Mouse (Mus musculus) erythroblast, embryonic 14.5 days (primary cell): ENCODE data around the gene Gprin3.
"Not testable (repeated sequence)": the region's sequence is repeated elsewhere in the genome, so short reads cannot be mapped to it uniquely, and the experiment has no call there.

Source experiments
- GATA1 ChIP-seq: IDR thresholded peaks from 2 replicates; pipeline ENCODE4 v1.6.1; 2012; ENCODE audit warnings: low read length, inconsistent platforms, mixed read lengths
- TAL1 ChIP-seq: IDR thresholded peaks from 3 replicates; pipeline ENCODE4 v1.6.1; 2012; ENCODE audit warnings: low read length, inconsistent platforms, mixed read lengths

DNA sequence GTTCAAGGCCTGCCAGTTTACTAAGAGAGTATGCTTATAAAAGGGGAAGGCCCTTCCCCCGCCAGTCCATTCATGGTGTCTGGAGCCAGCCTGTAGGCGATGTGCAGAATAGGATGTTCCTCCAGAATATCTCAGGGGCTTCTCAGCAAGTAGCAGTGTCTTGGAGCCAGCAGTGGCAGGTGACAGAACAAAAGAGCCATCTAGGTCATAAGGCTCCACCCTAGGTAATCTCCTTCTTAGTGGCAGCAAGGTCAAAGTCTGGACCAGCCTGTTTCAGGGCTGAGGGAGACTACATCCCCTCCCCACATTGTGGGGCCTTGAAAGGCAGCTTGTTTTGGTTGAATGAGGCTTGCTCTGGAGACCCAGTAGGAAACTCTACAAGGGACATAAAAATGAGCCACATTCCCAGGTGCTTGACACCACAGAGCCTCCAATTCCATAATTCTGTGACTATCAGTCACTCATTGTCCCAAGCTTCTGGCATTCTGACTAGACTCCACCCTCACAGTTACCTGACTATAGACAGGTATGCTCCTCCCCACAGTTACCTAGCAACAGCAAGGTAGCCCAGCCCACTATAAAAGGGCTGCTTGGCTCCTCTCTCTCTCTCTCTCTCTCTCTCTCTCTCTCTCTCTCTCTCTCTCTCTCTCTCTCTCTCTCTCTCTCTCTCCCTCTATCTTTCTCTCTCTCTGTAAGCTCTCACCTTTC lies 121.7 kb downstream of the Gprin3 start:
- TF ChIP-seq GATA1, TAL1: not testable (repeated sequence)
